Mouse (Mus musculus) liver, embryonic 16.5 days (tissue): ENCODE results near the gene Kctd4. TPM values are rescaled to one million over a fixed set of nuclear protein-coding genes. Genes with fewer than 3 reads are reported as not detected.
A peak's percentile ranks its signal among the peaks of the same experiment; 100 is the strongest.

ENCODE experiments used
- ATAC-seq: fragments of 200-750 bp; cut with Nextera tagmentation; 2 replicates; pipeline ENCODE4 v1.8.0; 2017; ENCODE audit warnings: low read depth, mild to moderate bottlenecking, moderate number of reproducible peaks, moderate library complexity
- H3K27ac ChIP-seq: fragments of 300-500 bp; sonication (generic); 2 replicates; pipeline ENCODE4 v1.5.1; 2014; ENCODE audit warnings: mild to moderate bottlenecking, low read length
- H3K27me3 ChIP-seq: fragments of 300-500 bp; sonication (generic); 2 replicates; pipeline ENCODE4 v1.6.1; 2014; ENCODE audit warnings: low read depth, low read length, mixed read lengths; ENCODE audit not compliant: control insufficient read depth, insufficient read depth
- H3K36me3 ChIP-seq: fragments of 300-500 bp; sonication (generic); 2 replicates; pipeline ENCODE4 v1.6.1; 2014; ENCODE audit warnings: mild to moderate bottlenecking; ENCODE audit not compliant: control insufficient read depth, insufficient read depth
- H3K4me1 ChIP-seq: fragments of 300-500 bp; sonication (generic); 2 replicates; pipeline ENCODE4 v1.6.1; 2014; ENCODE audit warnings: low read depth, low read length, mixed read lengths; ENCODE audit not compliant: control insufficient read depth
- H3K4me2 ChIP-seq: fragments of 300-500 bp; sonication (generic); 2 replicates; pipeline ENCODE4 v1.6.1; 2014; ENCODE audit warnings: low read depth, low read length, mixed read lengths
- H3K4me3 ChIP-seq: fragments of 300-500 bp; sonication (generic); 2 replicates; pipeline ENCODE4 v1.5.1; 2014; ENCODE audit warnings: low read depth, mild to moderate bottlenecking, low read length
- H3K9ac ChIP-seq: fragments of 300-500 bp; sonication (generic); 2 replicates; pipeline ENCODE4 v1.6.1; 2014; ENCODE audit warnings: low read depth, low read length
- H3K9me3 ChIP-seq: fragments of 300-500 bp; sonication (generic); replicated peaks from 2 replicates; pipeline ENCODE4 v1.6.1; 2016; ENCODE audit warnings: low read length; ENCODE audit not compliant: control insufficient read depth
- WGBS: fragments of 180-500 bp; shearing (Covaris S2); extraction: QIAGEN DNeasy Blood & Tissue Kit; methylation state at CpG from one replicate; pipeline ENCODE4 v1.1.7; 2014; ENCODE audit not compliant: insufficient replicate concordance; 5-methylcytosine and 5-hydroxymethylcytosine counted together
- polyA plus RNA-seq: library from polyadenylated mRNA; unstranded; fragments of >200 nt; fragmentation: Nextera tagmentation; extraction: Ambion mirVana; gene quantifications from 2 replicates; pipeline ENCODE4 v1.2.1, GENCODE M21; 2015

Kctd4 gene
- polyA plus RNA-seq, 1 experiment from 2014 or later: 0.13 TPM

- H3K4me2 ChIP-seq: no peak overlapping the region
- H3K4me1 ChIP-seq: peaks cover 4% of the 10 kb centered on the region
- no peak overlapping the region for H3K4me3 ChIP-seq
- no peaks in the 10 kb centered on the region for H3K9me3 ChIP-seq
- no peak overlapping the region for H3K9ac ChIP-seq
- no peak overlapping the region for H3K27ac ChIP-seq
- ATAC-seq: peak; percentile 48; the same call in 1 of the 2 replicates
- H3K27me3 ChIP-seq: no peaks in the 10 kb centered on the region
- no peaks in the 10 kb centered on the region for H3K36me3 ChIP-seq
- 25% methylated on average over 3 of the region's 3 CpGs for WGBS
Observed at GRCm38 (mm10) chr14:75976107-75976506, 21.3 kb downstream of the Kctd4 start.

GRCm38 (mm10) chr14:75981231-75981630 lies 26.4 kb downstream of the Kctd4 start:
- H3K36me3 ChIP-seq: no peaks in the 10 kb centered on the region
- no peak overlapping the region for H3K9ac ChIP-seq
- H3K4me3 ChIP-seq: no peak overlapping the region
- no peak overlapping the region for H3K4me2 ChIP-seq
- ATAC-seq: no peak
- WGBS: 91% methylated on average over 3 of the region's 3 CpGs
- H3K27ac ChIP-seq: no peak overlapping the region
- H3K4me1 ChIP-seq: peaks cover 1% of the 10 kb centered on the region; the same call in 1 of the 2 replicates
- H3K27me3 ChIP-seq: no peaks in the 10 kb centered on the region
- no peaks in the 10 kb centered on the region for H3K9me3 ChIP-seq

- no peaks in the 10 kb centered on the region for H3K4me1 ChIP-seq
- WGBS: 78% methylated on average over 2 of the region's 2 CpGs
Observed at GRCm38 (mm10) chr14:75983891-75984290, 29.1 kb downstream of the Kctd4 start.

GRCm38 (mm10) chr14:75985112-75985511 lies 30.3 kb downstream of the Kctd4 start:
- ATAC-seq: no peak
- Histone ChIP-seq H3K4me1 (no peaks in the 10 kb centered on the region), H3K36me3 (no peaks in the 10 kb centered on the region), H3K27me3 (no peaks in the 10 kb centered on the region), H3K9me3 (no peaks in the 10 kb centered on the region), H3K4me2 (no peak overlapping the region), H3K9ac (no peak overlapping the region), H3K27ac (no peak overlapping the region), H3K4me3 (no peak overlapping the region)
- WGBS: 34% methylated on average over 4 of the region's 4 CpGs

More at GRCm38 (mm10) chr14:75983891-75984290, 29.1 kb downstream of the Kctd4 start:
- Histone ChIP-seq H3K27ac (no peak overlapping the region), H3K36me3 (no peaks in the 10 kb centered on the region), H3K4me2 (no peak overlapping the region), H3K9ac (no peak overlapping the region), H3K27me3 (no peaks in the 10 kb centered on the region), H3K9me3 (no peaks in the 10 kb centered on the region), H3K4me3 (no peak overlapping the region)
- ATAC-seq: no peak

- Histone ChIP-seq H3K4me3 (no peak overlapping the region), H3K9me3 (no peaks in the 10 kb centered on the region), H3K9ac (no peak overlapping the region), H3K36me3 (no peaks in the 10 kb centered on the region), H3K27me3 (no peaks in the 10 kb centered on the region), H3K4me2 (no peak overlapping the region), H3K27ac (no peak overlapping the region), H3K4me1 (no peaks in the 10 kb centered on the region)
- ATAC-seq: no peak
- 67% methylated on average over 7 of the region's 7 CpGs for WGBS
Observed at GRCm38 (mm10) chr14:75986878-75987483, 32.2 kb downstream of the Kctd4 start.

GRCm38 (mm10) chr14:75989168-75989567 lies 34.4 kb downstream of the Kctd4 start:
- Histone ChIP-seq H3K9me3 (no peaks in the 10 kb centered on the region), H3K36me3 (no peaks in the 10 kb centered on the region), H3K4me1 (no peaks in the 10 kb centered on the region), H3K4me3 (no peak overlapping the region), H3K4me2 (no peak overlapping the region), H3K27me3 (no peaks in the 10 kb centered on the region), H3K27ac (no peak overlapping the region), H3K9ac (no peak overlapping the region)
- ATAC-seq: no peak
- WGBS: 73% methylated on average over 1 of the region's 1 CpGs

GRCm38 (mm10) chr14:75990936-75991335 lies 36.1 kb downstream of the Kctd4 start:
- no peak overlapping the region for H3K4me3 ChIP-seq
- 80% methylated on average over 6 of the region's 6 CpGs for WGBS

GRCm38 (mm10) chr14:75992371-75992770 lies 37.6 kb downstream of the Kctd4 start:
- no peaks in the 10 kb centered on the region for H3K9me3 ChIP-seq
- H3K27ac ChIP-seq: no peak overlapping the region
- H3K4me1 ChIP-seq: no peaks in the 10 kb centered on the region
- H3K27me3 ChIP-seq: no peaks in the 10 kb centered on the region
- H3K4me2 ChIP-seq: no peak overlapping the region
- H3K4me3 ChIP-seq: no peak overlapping the region
- ATAC-seq: no peak
- no peak overlapping the region for H3K9ac ChIP-seq
- 80% methylated on average over 4 of the region's 4 CpGs for WGBS
- H3K36me3 ChIP-seq: no peaks in the 10 kb centered on the region; the same call in 1 of the 2 replicates

More at GRCm38 (mm10) chr14:75990936-75991335, 36.1 kb downstream of the Kctd4 start:
- H3K27me3 ChIP-seq: no peaks in the 10 kb centered on the region
- H3K9ac ChIP-seq: no peak overlapping the region
- ATAC-seq: no peak
- no peaks in the 10 kb centered on the region; the same call in 1 of the 2 replicates for H3K36me3 ChIP-seq
- no peaks in the 10 kb centered on the region for H3K4me1 ChIP-seq
- H3K27ac ChIP-seq: no peak overlapping the region
- H3K4me2 ChIP-seq: no peak overlapping the region
- no peaks in the 10 kb centered on the region for H3K9me3 ChIP-seq

- no peak overlapping the region for H3K9ac ChIP-seq
- H3K4me3 ChIP-seq: no peak overlapping the region
- ATAC-seq: no peak
- H3K9me3 ChIP-seq: no peaks in the 10 kb centered on the region
- no peaks in the 10 kb centered on the region for H3K27me3 ChIP-seq
- no peaks in the 10 kb centered on the region; the same call in 1 of the 2 replicates for H3K36me3 ChIP-seq
- WGBS: 42% methylated on average over 1 of the region's 1 CpGs
- H3K4me1 ChIP-seq: no peaks in the 10 kb centered on the region
- H3K27ac ChIP-seq: no peak overlapping the region
- no peak overlapping the region for H3K4me2 ChIP-seq
Observed at GRCm38 (mm10) chr14:75998082-75998481, 43.3 kb downstream of the Kctd4 start.
